Mouse (Mus musculus): ENCODE measurements at regions not wholly inside any gene's neighbourhood (a gene's known extent, or its start where the extent isn't known, plus 50 kb on each side); places are given as distances from the start of the nearest gene placed in this dataset.

GRCm38 (mm10) chr16:62469286-62469685 lies 317.3 kb downstream of the Nsun3 start:
- no peak for DNase-seq

- no peak for DNase-seq
Measured at GRCm38 (mm10) chr16:62468846-62469245, 317.8 kb downstream of the Nsun3 start.

DNA sequence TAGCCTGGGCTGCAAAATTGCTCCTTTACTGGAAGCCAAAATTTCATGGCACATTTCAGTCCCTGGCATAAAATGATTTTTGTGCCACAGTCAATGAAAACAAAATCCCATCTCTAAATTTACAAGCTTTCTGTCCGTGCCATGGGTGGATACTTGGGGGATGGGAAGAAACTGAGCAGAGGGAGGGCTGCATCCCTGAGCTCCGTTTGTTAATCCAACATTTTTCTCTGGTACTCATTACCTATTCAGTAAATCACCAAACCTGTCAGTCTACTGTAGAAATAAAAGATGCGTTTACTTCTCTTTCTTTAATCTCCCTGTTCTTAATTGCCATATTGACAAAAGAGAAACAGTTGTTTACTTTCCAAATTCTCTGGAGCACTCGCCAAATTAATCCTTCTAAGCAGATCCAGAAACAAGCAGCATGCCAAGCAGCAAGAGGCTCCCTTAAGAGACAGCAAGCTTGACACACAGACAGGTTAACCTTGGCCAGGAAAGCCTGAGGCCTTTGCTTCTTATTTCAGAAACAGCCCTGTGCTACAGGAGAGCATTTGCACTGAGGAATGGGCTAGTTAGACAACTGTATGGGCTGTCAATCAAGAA lies 326.6 kb downstream of the Nsun3 start:
- no peak for DNase-seq

GRCm38 (mm10) chr16:62449735-62450134 lies 336.9 kb downstream of the Nsun3 start:
- DNase-seq, result no peak

DNA sequence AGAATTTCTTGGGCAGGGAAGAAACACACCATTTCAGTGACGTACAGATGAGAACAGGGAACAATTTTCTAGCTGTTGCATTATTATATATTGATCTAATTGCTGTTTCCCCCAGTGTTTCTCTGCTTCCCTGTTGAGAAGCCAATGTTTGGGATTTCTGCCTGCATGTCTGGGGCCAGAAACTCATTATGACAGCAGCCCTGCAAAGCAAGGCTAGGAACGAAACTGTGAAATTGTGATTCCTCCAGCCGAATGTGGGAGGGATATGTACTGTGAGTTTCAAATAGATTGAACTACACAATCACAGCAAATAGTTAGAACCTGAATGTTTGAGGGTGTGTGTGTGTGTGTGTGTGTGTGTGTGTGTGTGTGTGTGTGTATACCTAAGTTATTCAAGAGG lies 339.2 kb downstream of the Nsun3 start:
- no peak for DNase-seq

- DNase-seq, result no peak
Measured at GRCm38 (mm10) chr16:62441197-62441596, 345.4 kb downstream of the Nsun3 start.

- no peak for DNase-seq
Measured at GRCm38 (mm10) chr16:62433125-62433524, 353.5 kb downstream of the Nsun3 start.

DNA sequence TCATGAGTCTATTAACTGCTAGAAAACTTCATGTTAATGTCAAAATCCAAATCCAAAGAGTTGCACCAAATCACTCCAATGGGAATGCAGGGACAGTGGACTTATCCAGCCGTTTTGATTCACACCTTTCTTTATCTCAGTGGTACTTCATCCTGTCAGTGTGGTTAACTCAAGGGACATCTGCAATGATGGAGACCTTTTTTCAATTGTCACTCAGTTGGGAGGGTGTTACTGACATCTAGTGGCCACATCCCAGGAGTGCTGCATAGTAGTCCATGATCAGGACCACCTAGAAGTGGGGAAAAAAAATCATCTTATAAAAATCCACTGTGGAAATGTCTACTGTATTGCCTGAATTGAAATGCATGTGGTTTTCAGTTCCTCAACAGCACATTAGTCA lies 372.1 kb downstream of the Nsun3 start:
- peak in 1 of 2 experiments; percentile 4 for DNase-seq

DNA sequence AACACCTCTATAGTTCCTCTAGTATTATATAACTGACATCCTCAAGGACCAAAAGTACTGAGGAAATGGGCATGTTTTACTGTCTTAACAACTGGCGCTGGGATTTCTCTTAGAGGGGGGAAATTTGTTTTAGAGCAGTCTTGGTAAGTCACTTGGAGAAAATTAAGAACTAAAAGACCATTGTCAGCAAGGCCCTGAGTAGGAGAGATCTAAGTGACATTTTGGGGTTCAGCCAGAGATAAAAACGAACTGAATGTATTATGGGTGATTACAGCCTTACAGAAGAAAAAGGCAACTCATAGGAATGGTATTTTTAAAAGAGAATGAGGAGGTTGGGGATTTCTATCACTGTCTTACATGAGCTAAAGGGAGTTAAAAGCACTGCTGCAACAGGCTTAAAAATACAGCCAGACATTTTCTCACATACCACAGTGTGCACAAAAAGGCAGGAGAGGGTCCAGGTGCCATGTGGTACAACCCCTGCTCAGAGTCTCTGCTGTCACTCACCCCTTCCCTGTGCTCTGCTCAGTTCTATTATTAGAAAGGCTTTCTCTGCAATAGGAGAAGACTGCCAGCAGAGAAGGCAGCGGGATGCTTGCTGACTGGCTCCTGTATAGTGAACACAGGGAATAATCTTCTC lies 379.0 kb downstream of the Nsun3 start:
- no peak for DNase-seq

- no peak for DNase-seq
Measured at GRCm38 (mm10) chr16:62406458-62406857, 380.2 kb downstream of the Nsun3 start.

- no peak for DNase-seq
Measured at GRCm38 (mm10) chr16:62357279-62357678, 429.3 kb downstream of the Nsun3 start.

- no peak for DNase-seq
Measured at GRCm38 (mm10) chr16:62356349-62356748, 430.3 kb downstream of the Nsun3 start.

- no peak for DNase-seq
Measured at GRCm38 (mm10) chr16:62355830-62356270, 430.8 kb downstream of the Nsun3 start.

DNA sequence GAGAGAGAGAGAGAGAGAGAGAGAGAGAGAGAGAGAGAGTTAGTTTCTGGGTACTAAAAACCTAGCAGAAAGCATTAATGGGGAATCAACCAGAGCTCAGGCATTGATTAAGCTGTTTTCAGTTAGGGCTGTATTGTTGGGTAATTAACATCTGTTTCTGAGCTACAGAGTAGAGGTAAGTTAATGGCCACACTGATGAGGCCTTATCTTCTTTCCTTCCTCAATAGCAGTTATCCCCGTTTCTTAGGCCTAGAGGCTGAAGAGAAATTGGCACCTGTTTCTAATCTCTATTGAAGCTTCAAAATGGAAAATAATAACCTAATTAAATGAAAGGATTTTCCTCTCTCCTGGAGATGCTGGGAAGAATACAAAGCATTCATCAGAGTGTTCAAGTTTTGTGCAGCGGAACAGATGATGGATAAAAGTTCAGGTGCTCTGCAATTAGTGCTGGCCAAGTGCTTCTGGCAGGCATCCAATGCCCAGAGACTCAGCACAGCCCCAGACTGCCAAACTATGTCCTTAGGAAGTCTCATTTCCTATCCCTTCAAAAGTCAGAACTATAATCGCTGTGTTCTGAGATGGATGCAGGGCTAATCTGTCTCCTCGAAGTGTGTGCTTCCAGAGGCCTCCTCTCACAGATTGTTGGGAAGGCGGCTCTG lies 459.1 kb downstream of the Nsun3 start:
- DNase-seq, result no peak

GRCm38 (mm10) chr16:62325534-62326244 lies 460.9 kb downstream of the Nsun3 start:
- no peak for DNase-seq

GRCm38 (mm10) chr16:62322809-62323208 lies 463.8 kb downstream of the Nsun3 start:
- no peak for DNase-seq

- DNase-seq, result no peak
Measured at GRCm38 (mm10) chr16:62288948-62289347, 497.7 kb downstream of the Nsun3 start.

All from kidney, adult 8-10 months (tissue).